Mouse (Mus musculus) neural tube, embryonic 12.5 days (tissue): ENCODE results near the gene Tst. TPM values are rescaled to one million over a fixed set of nuclear protein-coding genes. Genes with fewer than 3 reads are reported as not detected.

Source experiments
- ATAC-seq: fragments of 200-750 bp; cut with Nextera tagmentation; 2 replicates; pipeline ENCODE4 v1.8.0; 2017; ENCODE audit warnings: low read depth, mild to moderate bottlenecking, moderate TSS enrichment, moderate library complexity; ENCODE audit not compliant: low FRiP score
- H3K27ac ChIP-seq: fragments of 300-500 bp; sonication (generic); 2 replicates; pipeline ENCODE4 v1.5.1; 2016
- H3K27me3 ChIP-seq: fragments of 300-500 bp; sonication (generic); replicated peaks from 2 replicates; pipeline ENCODE4 v1.6.1; 2016; ENCODE audit warnings: mild to moderate bottlenecking
- H3K36me3 ChIP-seq: fragments of 300-500 bp; sonication (generic); 2 replicates; pipeline ENCODE4 v1.6.1; 2016; ENCODE audit warnings: mild to moderate bottlenecking
- H3K4me1 ChIP-seq: fragments of 300-500 bp; sonication (generic); 2 replicates; pipeline ENCODE4 v1.6.1; 2016
- H3K4me2 ChIP-seq: fragments of 300-500 bp; sonication (generic); replicated peaks from 2 replicates; pipeline ENCODE4 v1.6.1; 2016; ENCODE audit warnings: mild to moderate bottlenecking
- H3K4me3 ChIP-seq: fragments of 300-500 bp; sonication (generic); 2 replicates; pipeline ENCODE4 v1.5.1; 2016
- H3K9ac ChIP-seq: fragments of 300-500 bp; sonication (generic); 2 replicates; pipeline ENCODE4 v1.6.1; 2016; ENCODE audit warnings: mild to moderate bottlenecking
- H3K9me3 ChIP-seq: fragments of 300-500 bp; sonication (generic); 2 replicates; pipeline ENCODE4 v1.6.1; 2016; ENCODE audit warnings: mild to moderate bottlenecking
- WGBS: fragments of 180-500 bp; shearing (Covaris S2); methylation state at CpG from one replicate; pipeline ENCODE4 v1.1.7; 2016; 5-methylcytosine and 5-hydroxymethylcytosine counted together
- polyA plus RNA-seq: library from polyadenylated mRNA; unstranded; fragments of >200 nt; fragmentation: Nextera tagmentation; extraction: Ambion mirVana; gene quantifications from 2 replicates; pipeline ENCODE4 v1.2.1, GENCODE M21; 2016

The Tst gene
- polyA plus RNA-seq, 1 experiment from 2014 or later, result 9.2 TPM

GRCm38 (mm10) chr15:78351586-78352165, 54.0 kb downstream of the Tst start:
- no peak for ATAC-seq
- WGBS, result 64% methylated on average over 3 of the region's 3 CpGs
- no peak overlapping the region for H3K27ac ChIP-seq

More at GRCm38 (mm10) chr15:78351586-78352165, 54.0 kb downstream of the Tst start:
- Histone ChIP-seq H3K9me3 (no peaks in the 10 kb centered on the region), H3K4me1 (no peaks in the 10 kb centered on the region), H3K27me3 (no peaks in the 10 kb centered on the region), H3K36me3 (no peaks in the 10 kb centered on the region), H3K9ac (no peak overlapping the region), H3K4me3 (no peak overlapping the region), H3K4me2 (no peak overlapping the region)

Other genes with a start within 250 kb of the Tst start
- 101 and 106 TPM in 2 replicates for gene Ift27, start 231.8 kb downstream of the Tst start, polyA plus RNA-seq
- gene Pvalb, start 199.5 kb downstream of the Tst start, polyA plus RNA-seq, result 0.43 and 1.1 TPM in 2 replicates
- 3.4 and 4.6 TPM in 2 replicates for gene Ncf4, start 161.1 kb downstream of the Tst start, polyA plus RNA-seq
- 0.10 and 0.22 TPM in 2 replicates for gene Csf2rb2, start 100.2 kb downstream of the Tst start, polyA plus RNA-seq
- 1.2 TPM in 2 replicates for gene Csf2rb, start 80.2 kb downstream of the Tst start, polyA plus RNA-seq
- gene Tex33, start 10.0 kb downstream of the Tst start, polyA plus RNA-seq, result not detected in 2 replicates
- 2.1 and 2.8 TPM in 2 replicates for gene Mpst, start 509 bp upstream of the Tst start, polyA plus RNA-seq
- 88.1 and 91.9 TPM in 2 replicates for gene Kctd17, start 22.7 kb upstream of the Tst start, polyA plus RNA-seq
- gene Tmprss6, start 62.7 kb upstream of the Tst start, polyA plus RNA-seq, result 0.71 TPM in 1 of 2 replicates, not detected in the other
- gene Il2rb, start 89.4 kb upstream of the Tst start, polyA plus RNA-seq, result not detected in 2 replicates
- gene C1qtnf6, start 125.5 kb upstream of the Tst start, polyA plus RNA-seq, result 7.1 and 8.7 TPM in 2 replicates
- 0.18 and 0.24 TPM in 2 replicates for gene Sstr3, start 138.8 kb upstream of the Tst start, polyA plus RNA-seq
- gene Rac2, start 166.9 kb upstream of the Tst start, polyA plus RNA-seq, result 7.7 and 9.0 TPM in 2 replicates
- 6.4 and 6.6 TPM in 2 replicates for gene Cyth4, start 191.1 kb upstream of the Tst start, polyA plus RNA-seq